Mouse (Mus musculus) induced T-regulatory cell, adult 2 months (primary cell): ENCODE measurements at regions not wholly inside any gene's neighbourhood (a gene's known extent, or its start where the extent isn't known, plus 50 kb on each side); places are given as distances from the start of the nearest gene placed in this dataset.

Experiments used
- DNase-seq: peaks from one replicate; pipeline ENCODE4 v3.0.0-alpha.2; 2012; ENCODE audit warnings: low read depth

- DNase-seq, result no peak
Observed at GRCm38 (mm10) chr12:29211946-29212345, 316.2 kb upstream of the Myt1l start.

- no peak for DNase-seq
Observed at GRCm38 (mm10) chr12:29213625-29214024, 314.6 kb upstream of the Myt1l start.

GRCm38 (mm10) chr12:29222099-29222498, 306.1 kb upstream of the Myt1l start:
- DNase-seq, result no peak

DNA sequence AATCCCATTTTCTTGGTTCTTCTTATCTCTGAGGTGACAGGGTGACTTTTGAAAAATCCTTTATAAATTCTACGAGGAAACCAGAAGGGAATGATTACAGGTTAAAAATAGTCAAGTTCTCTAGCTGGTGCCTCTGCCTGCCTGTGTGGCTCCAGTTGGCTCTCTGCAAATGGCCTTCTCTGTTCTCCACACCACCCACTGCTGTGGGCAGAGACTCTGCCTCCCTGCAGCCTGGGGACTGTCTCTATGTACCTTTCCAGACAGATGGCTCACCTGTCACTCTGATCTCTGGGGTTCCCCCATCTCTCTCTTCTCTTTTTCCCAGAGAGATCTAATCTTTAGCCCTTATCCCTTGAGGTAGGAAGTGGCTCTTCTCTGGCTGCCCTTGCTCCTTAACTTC, 302.2 kb upstream of the Myt1l start:
- DNase-seq, result no peak

DNA sequence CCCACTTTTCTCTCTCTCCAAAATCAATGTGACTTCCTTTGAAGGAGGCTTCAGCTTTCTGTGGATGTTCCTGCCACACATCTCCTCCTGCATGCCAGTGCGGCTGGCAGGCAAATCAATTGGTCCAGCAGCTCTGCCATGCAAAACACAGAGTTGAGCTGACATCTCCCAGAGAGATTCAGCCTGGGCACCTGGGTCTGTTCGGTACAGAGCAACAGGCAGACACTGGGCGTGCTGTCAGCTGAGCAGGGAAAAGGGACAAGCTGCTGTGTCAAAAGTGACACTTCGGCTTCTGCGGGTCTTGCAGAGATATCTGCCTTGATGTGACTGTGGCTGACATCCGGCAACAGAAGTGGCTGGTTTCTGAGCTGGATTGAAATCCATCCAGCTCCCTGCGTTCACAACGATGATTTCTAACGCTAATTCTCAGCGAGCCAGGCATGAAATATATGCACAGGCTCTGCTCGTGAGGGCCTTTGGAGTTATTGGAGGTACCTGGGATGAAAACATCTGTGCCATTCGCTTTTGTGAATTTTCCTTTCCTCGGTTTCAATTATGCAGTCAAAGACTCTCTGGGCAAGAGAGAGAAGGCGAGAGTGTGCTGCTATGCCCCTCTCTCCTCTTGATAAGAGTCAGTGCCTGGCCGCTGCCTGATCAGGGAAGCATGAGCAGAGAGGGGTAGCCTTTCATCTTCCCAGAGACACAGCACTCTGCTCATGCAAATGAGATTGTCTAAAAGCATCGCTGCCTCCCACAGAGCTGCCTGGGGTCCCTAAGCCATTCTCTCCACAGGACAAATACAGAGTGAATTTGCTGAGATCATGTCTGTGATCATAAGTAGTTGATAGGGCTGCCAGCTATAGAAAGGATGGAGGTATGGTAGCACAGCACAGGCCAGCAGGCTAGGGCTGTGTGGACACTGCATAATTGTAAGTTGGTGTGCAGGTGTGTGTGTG, 295.4 kb upstream of the Myt1l start:
- DNase-seq, result no peak

- DNase-seq, result no peak
Observed at GRCm38 (mm10) chr12:29236496-29236895, 291.7 kb upstream of the Myt1l start.

GRCm38 (mm10) chr12:29237516-29237915, 290.7 kb upstream of the Myt1l start:
- no peak for DNase-seq

GRCm38 (mm10) chr12:29239482-29239881, 288.7 kb upstream of the Myt1l start:
- DNase-seq, result no peak

GRCm38 (mm10) chr12:29239975-29240374, 288.2 kb upstream of the Myt1l start:
- DNase-seq, result no peak

- no peak for DNase-seq
Observed at GRCm38 (mm10) chr12:29243087-29243486, 285.1 kb upstream of the Myt1l start.

DNA sequence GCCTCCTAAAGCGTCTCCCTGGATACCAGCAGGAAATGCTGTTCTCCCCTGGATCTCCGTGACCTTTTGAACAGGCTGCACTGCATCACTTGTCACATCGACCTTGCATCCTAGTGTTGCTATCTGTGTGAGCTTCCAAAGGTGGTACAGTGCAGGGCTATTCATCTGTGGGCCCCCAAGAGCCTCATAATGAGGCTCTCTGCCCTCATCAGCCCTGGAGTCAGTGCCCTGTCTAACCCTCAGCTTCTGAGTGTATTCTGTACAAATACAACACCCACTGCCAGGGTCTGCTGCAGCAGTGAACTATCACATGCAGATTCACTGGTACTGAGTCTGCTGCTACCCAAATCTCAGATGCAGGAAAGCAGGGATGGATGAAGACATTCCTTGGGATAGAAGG, 282.1 kb upstream of the Myt1l start:
- DNase-seq, result no peak

- DNase-seq, result no peak
Observed at GRCm38 (mm10) chr12:29247356-29247755, 280.8 kb upstream of the Myt1l start.

DNA sequence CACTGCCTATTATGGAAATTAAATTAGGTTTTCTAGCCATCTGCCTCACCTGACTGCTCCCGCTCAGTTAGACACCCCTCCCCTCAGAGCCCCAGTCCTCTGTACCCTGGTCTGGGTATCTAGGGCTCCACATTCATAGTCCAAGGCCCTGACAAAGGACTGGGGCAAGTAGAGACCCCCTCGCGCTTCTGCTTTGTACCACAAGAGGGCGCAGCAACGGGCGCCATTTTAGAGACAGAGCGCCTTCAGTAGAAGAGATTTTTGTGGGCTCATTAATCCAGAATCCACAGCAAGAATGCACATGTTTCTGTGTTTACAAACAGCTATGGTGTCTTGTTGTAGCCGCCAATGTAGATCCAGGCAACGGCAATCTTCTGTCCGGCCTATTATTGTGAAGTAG, 279.7 kb upstream of the Myt1l start:
- no peak for DNase-seq

DNA sequence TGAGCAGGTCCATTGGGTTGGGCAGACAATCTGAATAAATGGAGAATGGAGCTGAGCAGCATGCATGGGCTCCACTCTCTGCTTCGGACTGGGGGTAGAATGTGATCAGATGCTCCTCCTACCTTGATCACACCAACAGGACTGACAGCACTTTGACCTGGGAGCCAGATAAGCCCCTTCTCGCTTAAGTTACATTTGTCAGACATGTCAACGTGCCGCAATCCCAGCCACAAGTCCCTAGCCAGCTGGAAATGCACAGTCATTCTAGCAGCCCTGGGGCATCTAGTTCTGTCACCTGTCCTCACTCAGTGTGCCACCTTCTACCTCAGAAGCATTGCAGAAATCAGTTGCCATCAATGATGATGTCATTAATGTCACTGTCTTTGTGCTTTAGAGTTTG, 272.1 kb upstream of the Myt1l start:
- DNase-seq, result no peak

GRCm38 (mm10) chr12:29257011-29257734, 271.0 kb upstream of the Myt1l start:
- DNase-seq, result no peak

DNA sequence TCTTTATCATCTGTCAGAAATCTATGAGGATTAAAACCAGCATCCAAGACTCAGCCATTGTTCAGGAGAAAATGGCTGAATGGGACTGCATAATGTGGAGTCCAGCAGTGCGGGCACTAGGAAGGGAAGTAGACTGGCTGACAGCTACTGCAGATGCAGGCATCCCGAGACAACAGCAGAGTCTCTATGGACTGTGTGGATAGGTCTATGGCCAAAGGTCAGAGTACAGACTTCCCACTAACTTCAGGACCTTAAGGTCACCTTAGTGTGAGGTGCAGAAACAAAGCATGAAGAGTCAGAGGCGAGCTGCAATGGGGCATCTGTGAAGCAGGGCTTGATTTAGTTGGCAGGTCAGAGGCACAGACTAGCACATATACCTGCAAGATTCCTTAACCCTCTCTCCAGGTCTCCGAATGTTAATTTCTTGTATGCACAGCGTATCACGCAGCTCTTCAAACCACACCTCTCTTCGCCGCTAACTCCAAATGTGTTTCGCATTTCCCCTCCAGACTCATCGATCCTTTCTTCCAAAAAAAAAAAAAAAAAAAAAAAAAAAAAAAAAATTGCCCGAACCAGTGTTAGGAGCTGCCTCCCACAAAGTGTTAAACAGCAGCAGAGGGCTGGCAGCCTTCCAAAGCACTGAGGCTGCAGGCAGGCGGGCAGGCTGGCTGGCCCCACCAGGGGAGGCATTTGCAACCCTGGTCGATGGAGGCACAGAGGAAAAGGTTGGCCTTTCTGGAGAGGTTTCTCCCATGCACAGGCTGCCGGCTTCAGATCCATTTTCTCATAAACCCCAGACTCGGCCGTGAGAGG, 270.2 kb upstream of the Myt1l start:
- DNase-seq, result no peak

- DNase-seq, result no peak
Observed at GRCm38 (mm10) chr12:29258548-29258874, 269.7 kb upstream of the Myt1l start.

DNA sequence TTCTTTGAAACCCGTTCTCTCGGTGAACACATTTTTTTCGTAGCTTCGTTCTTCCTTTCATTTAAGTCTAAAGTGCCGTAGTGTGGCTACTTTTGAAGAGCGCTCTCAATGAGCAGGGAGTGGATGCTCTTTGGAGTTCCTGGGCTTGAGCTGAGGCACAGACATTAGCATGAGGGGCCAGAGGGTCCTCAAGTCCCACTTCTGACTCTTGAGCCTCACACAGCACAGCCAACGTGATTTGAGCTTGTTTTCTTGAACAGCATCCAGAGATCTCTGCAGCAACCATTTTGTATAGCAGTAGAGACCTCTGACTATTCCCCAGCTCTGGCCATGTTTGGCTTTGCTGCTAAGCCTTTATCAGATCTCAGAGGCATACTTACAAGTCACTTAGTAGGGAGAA, 269.2 kb upstream of the Myt1l start:
- no peak for DNase-seq

DNA sequence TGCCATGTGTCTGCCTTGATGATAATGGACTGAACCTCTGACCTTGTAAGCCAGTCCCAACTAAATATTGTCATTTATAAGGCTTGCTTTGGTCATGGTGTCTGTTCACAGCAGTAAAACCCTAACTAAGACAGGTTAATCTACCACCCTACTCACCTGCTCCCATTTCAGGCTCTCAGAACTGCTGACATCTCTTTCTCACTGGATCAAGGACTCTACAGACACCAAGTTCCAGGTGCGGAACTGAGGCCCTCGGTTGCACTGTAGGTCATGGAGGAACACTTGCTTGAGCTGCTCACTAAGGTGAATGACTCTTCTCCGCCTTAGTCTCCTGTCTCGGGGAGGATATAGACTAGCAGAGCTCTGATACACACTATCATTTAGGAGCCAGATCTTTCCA, 254.0 kb upstream of the Myt1l start:
- DNase-seq, result no peak

- no peak for DNase-seq
Observed at GRCm38 (mm10) chr12:29275676-29276075, 252.5 kb upstream of the Myt1l start.

DNA sequence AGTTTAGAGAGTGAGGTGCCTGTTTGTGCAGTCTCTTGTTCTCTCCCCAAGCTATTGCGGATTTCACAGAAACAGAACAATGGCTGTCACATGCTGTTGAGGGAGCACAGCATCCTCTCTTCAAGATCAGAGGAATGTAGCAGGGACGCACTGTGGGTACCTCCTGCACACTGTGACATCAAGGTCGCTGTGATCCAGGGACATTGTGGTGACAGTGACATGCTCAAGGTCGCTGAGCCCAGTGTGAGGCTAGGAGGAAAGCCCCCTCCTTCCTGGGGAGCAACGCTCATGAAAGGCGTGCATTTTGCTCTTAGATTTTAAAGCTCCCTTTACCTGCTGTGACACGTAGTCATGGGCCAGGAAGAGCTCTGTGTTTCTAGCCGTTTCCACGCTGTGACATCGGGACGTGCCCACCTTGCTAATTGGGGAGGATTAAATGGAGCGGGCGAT, 248.5 kb upstream of the Myt1l start:
- DNase-seq, result no peak

- no peak for DNase-seq
Observed at GRCm38 (mm10) chr12:29280081-29280788, 247.9 kb upstream of the Myt1l start.
